Mouse (Mus musculus) hematopoietic stem cell, adult 5-6 weeks (primary cell): ENCODE data around the gene Prok2. TPM values are rescaled to one million over a fixed set of nuclear protein-coding genes. Genes with fewer than 3 reads are reported as not detected.

Source experiments
- ATAC-seq, 2 experiments: fragments of 125-278 bp in 1 of 2; replicated peaks in 1 of 2; 2 replicates each; pipeline ENCODE4 v1.8.0; 2016 to 2017; ENCODE audit warnings: inconsistent platforms in 2 of 2, mild to moderate bottlenecking in 2 of 2, moderate number of reproducible peaks in 2 of 2, low read depth in 1 of 2, moderate TSS enrichment in 1 of 2; ENCODE audit not compliant: low FRiP score in 2 of 2, poor library complexity in 2 of 2, severe bottlenecking in 2 of 2, insufficient read depth in 1 of 2, low TSS enrichment in 1 of 2
- total RNA-seq: library from RNA; stranded (forward); fragments of 172-1452, 232-1000 nt; gene quantifications from 2 replicates; pipeline ENCODE4 v1.2.3, GENCODE M21; 2017

The Prok2 gene
- total RNA-seq, 1 experiment from 2014 or later, result not detected

- no peak for ATAC-seq
Observed at GRCm38 (mm10) chr6:99713256-99713655, 12.9 kb downstream of the Prok2 start.

- no peak for ATAC-seq
Observed at GRCm38 (mm10) chr6:99711576-99712101, 14.6 kb downstream of the Prok2 start.

DNA sequence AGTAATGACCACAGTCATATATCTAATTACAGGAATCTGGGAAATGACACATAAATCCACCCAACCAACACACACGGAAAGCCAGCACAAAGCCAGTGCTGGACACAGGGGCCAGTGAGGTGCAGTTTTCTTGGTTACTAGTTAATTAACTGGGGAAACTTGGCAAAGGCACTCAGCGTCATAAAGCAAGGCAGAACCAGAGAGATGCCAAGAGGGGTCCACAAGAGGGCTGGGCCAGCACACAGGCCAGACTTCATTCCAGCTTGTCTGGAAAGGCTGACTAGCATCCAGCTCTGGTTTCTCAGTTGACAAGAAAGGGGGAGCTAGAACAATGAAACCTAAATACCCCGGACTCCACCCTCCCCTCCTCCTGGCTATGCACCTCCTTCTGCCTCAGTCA lies 25.7 kb downstream of the Prok2 start:
- ATAC-seq, result no peak

GRCm38 (mm10) chr6:99692916-99693841 lies 33.0 kb downstream of the Prok2 start:
- ATAC-seq, result no peak

GRCm38 (mm10) chr6:99692206-99692915 lies 33.8 kb downstream of the Prok2 start, which contains the start of gene Gpr27:
Gpr27 (plus strand) TSS chr6:99692679.
- no peak for ATAC-seq

- ATAC-seq, result no peak
Observed at GRCm38 (mm10) chr6:99691666-99692205, 34.5 kb downstream of the Prok2 start.

DNA sequence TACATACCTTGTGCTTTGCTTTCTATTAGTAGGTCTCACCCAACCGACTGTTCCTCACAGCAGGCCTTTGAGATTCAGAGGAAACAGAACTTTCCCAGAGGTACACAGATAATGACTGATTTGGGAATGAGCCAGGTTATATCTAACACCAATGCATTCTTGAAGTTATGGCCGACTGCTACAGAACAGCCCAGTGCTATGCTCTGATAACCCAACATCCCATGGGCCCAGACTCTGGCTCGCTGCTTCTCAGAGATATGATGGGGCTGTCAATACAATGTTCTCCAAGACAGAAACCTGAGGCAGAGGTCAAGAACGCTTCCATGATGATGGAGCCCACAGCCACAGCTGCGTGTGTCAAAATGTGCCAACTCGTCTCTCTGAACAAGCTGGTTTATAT lies 37.7 kb downstream of the Prok2 start:
- ATAC-seq, result no peak

- ATAC-seq, result peak; percentile 68 to 69; a peak in 3 of 4 replicates
Observed at GRCm38 (mm10) chr6:99684899-99685298, 41.3 kb downstream of the Prok2 start.

GRCm38 (mm10) chr6:99683974-99684373 lies 42.2 kb downstream of the Prok2 start:
- ATAC-seq, result no peak

DNA sequence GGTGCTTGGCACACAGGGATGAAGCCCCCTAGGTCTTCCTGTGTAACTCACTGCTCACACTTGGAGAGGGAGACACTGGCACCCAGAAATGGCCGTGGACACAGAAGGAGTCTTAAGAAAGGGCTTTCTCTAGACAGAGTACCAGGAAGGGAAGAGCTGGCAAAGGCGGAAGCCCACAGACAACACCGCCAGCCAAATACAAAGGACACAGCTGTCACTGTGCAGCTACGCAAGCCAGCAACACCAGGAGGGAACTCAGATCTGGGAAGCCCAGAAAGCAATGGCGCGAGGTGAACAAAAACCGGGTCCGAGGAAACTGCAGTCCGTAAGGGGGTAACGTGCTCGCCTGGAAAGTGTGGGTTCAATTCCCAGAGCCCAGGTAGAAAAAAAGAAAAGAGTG lies 48.1 kb downstream of the Prok2 start:
- ATAC-seq, result no peak

GRCm38 (mm10) chr6:99677325-99677724 lies 48.9 kb downstream of the Prok2 start:
- no peak for ATAC-seq

DNA sequence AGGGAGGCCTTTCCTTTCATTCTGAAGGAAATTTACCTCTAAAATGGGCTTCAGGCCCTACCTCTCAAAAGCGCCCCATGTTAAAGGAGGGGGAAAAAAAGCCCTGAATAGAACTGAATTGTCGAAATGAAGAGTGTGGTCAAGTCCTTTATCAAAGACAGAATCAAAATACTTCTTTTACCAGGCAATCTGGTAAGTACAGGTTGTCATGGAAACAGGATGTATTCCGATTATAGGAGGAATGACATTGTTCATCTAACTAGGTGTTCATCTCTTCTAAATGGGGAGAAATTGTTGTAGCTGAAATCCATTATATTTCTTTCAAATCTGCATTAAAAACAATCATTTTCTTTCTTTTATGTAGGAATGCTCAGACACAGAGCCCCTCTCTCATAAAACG lies 51.7 kb downstream of the Prok2 start:
- ATAC-seq, result no peak

DNA sequence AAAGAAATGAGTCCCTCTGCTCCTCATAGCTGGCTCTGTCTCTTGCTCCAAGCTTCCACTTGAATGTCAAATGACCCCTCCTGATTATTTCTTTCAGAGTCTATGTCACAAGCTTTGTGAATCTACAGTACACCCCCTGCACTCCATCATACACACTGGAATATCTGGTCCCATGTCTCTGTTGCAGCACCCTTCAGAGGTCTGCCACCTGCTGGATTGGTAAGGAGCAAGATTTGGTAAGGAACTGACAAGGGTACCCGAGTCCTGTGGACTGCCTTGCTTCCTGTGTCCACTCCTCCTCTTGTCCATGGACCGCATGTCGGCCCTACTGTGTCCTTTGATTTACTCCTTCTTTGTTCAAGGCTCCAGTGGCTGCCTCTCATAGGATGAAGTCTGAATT lies 54.4 kb downstream of the Prok2 start:
- no peak for ATAC-seq

GRCm38 (mm10) chr6:99670481-99671119 lies 55.6 kb downstream of the Prok2 start:
- ATAC-seq, result peak; percentile 40 to 64; a peak in 3 of 4 replicates

DNA sequence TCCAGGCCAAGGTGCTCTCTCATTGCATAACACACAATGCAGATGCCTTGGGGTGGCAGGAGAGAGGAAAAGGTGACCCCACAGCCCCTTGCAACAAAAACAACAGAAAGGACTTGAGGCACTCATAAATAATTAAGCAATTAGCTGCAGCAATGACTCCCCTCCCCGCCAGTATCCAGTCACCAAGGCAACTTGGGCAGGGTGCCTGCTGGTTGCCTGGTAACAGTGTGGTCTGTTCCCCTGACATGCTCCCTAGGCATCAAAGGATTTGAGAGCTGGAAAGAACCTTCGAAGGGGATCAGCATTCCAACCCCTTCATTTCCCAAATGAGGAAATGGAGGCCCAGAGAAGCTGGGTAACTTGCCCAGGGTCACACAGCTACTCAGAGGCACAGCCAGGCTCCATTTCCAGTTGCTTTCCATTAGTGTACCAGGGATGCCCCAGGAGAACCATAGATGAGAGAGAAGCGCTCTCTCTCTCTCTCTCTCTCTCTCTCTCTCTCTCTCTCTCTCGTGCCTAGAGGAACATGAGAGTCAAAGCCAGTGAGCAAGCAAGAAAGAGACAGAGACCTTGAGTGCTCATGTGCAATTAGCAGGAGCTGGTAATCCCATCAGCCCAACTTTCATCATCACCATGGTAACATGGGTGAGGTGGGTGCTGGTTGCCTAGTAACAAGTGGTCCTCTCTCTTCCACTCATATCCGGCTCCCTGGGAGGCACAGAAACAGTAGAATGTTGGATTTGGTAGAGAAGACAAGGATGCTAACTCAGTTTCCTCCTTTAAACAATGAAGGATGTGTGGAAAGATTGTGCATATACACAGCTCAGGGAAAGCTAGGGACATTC lies 56.5 kb downstream of the Prok2 start:
- no peak for ATAC-seq

- peak; percentile 71 to 84 for ATAC-seq
Observed at GRCm38 (mm10) chr6:99667290-99667689, 58.9 kb downstream of the Prok2 start.
